Mouse (Mus musculus) retina, adult 2 months (tissue): ENCODE measurements at regions not wholly inside any gene's neighbourhood (a gene's known extent, or its start where the extent isn't known, plus 50 kb on each side); places are given as distances from the start of the nearest gene placed in this dataset.
A peak's percentile ranks its signal among the peaks of the same experiment; 100 is the strongest.
"Not testable (repeated sequence)": the region's sequence is repeated elsewhere in the genome, so short reads cannot be mapped to it uniquely, and the experiment has no call there.

Experiments
- DNase-seq: peaks from one replicate; pipeline ENCODE4 v3.0.0-alpha.2; 2012; ENCODE audit warnings: low read depth, low spot score

DNA sequence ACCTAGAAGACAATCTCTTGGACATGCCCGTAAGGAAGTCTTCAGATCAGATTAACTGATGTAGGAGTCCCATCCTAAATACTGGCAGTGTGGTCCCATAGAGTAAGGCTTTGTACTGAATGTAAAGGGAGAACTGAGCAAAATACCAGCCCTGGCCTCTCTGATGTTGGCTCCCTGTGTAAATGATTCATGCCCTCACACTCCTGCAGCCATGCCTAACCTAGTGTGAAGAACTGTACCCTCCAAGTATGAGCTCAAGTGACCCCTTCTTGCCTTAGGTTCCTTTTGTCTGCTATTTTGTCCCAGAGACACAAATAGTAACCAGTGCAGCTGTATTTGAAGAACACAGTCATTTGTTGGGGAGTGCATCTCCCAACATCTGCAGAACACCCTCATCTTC is 342.4 kb upstream of the Cdh4 start:
- no peak for DNase-seq

DNA sequence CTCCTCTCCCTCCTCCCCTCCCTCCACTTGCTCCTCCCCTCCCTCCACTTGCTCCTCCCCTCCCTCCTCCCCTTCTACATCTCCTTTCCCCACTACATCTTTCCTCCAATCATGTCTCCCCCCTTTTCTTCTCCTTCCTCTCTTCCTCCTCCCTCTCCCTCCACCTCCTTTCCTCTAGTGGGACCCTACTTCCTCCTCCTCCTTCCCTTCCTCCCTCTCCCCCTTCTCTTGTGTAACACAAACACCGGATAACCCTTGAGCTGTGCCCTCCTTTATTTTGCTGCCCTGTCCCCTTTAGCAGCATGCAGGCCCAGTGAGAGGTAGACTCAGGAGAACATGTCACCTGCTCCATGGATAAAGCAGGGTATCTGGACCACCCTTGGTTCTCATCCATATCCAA is 339.1 kb upstream of the Cdh4 start:
- DNase-seq: no peak

DNA sequence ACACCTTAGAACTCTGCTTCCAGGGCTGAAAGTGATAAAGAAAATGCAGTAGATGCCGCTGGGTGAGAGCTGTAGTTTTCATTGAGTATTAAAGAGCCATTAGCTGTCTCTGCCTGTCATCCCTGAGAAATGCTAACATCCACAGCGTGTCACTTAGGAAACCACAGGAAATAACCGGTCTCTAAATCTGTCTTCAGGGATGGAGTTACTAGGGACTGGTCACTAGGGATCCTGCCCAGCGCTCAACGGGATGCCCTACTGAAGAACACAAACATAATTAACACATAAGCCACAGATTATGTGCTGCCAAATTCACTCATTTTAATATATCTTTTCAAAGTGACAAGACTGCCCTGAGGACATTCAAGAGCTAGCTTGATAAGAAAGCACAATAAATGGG is 329.3 kb upstream of the Cdh4 start:
- DNase-seq: no peak

DNA sequence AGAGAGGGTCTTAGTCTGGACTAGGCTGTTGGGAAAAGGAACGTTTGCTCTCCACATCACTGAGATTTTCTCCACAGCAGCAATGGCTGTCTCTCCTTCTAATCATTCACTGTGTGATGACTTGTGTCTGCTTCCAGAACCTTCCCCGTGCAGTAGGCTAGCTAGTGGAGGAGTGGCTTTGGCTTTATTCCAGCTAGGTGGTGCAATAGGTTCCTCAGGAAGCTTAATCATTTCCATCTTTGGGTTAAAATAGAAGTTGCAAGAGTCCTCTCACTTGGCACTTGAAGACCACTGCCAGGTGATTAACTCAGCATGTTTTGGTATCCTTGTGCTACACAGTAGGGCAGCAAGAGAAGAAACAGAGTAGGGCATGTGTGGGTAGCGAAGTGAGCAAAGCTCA is 314.2 kb upstream of the Cdh4 start:
- DNase-seq: no peak

DNA sequence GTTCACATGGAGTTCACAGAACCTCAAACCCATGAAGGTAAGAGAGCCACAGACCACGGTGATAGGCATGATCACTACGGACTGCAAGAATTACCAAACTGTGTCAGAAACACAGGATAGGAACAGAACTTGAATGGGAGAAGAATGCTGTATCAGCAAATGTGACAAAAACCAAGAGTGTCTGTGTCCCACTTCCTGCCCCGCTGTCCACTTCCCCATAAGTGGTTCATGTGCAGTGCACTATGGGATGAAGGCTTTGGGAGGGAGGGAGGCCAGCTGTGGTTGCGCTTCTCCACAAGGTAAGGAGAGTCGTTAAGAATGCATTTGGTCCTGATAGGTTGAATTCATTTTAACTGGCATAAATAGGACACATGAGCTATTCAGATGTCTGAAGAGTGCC is 313.8 kb upstream of the Cdh4 start:
- DNase-seq: no peak

GRCm38 (mm10) chr2:179131004-179131403 is 311.2 kb upstream of the Cdh4 start:
- no peak for DNase-seq

- DNase-seq: no peak
Measured at GRCm38 (mm10) chr2:179142313-179142712, 299.9 kb upstream of the Cdh4 start.

GRCm38 (mm10) chr2:179145726-179146125 is 296.5 kb upstream of the Cdh4 start:
- no peak for DNase-seq

DNA sequence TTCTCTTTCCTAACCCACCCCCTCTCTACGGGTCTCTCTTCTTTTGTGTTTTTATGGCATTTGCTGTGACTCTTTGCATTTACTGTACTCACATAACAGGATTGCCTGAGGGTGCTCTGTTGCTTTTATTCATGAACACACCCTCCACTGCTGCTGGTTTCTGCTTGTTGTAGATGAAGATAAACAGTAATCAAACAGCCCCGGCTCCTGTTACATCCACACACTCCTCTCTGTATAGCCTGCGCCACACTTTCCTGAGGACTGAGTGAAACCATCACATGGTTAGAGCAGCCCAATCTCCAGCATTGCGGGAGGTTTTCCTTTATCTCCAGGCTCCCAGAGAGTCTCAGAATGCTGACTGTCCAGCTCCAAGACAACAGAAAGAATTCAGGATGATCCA is 296.0 kb upstream of the Cdh4 start:
- DNase-seq: no peak

- DNase-seq: peak; percentile 39
Measured at GRCm38 (mm10) chr2:179148194-179148593, 294.0 kb upstream of the Cdh4 start.

DNA sequence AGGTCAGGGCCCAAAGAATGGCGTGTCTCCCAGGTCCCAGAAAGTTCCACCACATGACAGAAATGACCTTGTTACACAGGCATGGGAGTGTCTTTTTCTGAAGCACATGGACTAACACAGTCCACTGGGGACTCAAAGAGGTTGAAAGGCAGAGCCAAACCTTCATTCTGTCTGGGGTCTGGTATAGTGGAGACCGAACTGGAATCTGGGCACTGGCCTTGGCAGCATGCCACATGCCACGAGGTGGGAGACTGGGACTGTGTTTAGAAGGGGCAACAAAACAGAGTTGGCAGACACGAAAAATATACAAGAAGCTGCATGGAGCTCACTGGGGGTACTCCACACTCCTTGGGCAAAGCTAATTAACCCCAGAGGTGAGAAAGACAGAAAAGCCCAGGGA is 293.6 kb upstream of the Cdh4 start:
- DNase-seq: no peak

GRCm38 (mm10) chr2:179158881-179159280 is 283.4 kb upstream of the Cdh4 start:
- no peak for DNase-seq

DNA sequence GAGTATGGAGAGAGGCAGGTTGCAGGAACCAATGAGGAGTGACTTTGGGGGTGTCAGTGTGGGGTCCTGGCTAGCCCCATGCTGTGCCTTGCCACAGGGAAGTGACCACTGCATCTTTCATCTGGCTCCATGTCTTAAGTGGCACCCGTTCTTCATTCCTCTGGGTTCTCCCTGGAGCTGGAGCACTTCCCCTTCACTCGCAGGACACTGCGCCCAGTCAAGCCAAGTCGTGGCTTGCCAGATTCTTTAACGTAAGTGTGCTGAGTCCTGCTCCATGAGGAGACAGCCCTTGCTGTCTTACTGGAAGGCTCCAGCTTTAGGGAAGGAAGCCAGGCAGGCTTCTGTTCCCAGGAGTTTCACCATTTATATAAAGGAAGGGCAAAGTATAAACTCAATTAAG is 279.1 kb upstream of the Cdh4 start:
- DNase-seq: no peak

- no peak for DNase-seq
Measured at GRCm38 (mm10) chr2:179170157-179170556, 272.1 kb upstream of the Cdh4 start.

DNA sequence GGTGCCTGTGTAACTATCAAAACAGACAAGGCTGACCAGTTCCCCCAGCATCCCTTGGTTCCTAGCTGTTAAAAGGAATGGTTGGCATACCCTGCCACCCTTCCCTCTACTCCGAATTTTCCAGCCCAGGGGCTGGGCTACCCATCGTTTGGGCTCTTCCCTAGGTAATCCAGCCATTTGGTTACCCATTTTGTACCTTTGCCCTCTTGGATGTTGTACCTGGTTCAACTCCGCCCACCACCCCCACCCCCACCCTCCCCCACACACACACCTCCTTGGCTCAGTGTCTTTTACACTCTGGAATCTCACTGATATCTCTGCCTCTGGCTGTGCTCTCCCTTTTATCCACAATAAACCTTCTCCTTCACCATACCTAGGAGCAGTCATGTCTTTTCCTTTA is 271.6 kb upstream of the Cdh4 start:
- DNase-seq: no peak

- DNase-seq: not testable (repeated sequence)
Measured at GRCm38 (mm10) chr2:179176835-179177530, 265.2 kb upstream of the Cdh4 start.

DNA sequence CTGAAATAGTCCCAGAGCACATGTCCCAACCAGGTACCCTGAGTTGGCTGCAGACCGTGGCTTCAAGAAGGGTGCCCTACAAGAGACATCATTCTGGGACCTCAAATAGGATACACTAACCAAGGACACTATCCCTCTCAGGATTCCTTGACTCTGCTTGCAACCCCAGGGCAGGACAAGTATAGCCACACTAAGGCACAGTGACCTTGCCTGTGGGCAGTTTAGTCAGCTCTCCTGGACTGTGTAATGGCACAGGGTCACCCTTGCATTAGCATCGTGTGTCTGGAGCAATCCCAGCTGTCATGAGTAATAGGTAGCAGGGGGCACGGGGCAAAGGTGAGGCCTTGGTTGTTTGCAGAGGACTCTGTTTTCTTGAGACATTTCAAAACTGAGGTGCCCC is 260.9 kb upstream of the Cdh4 start:
- no peak for DNase-seq

GRCm38 (mm10) chr2:179182123-179182522 is 260.1 kb upstream of the Cdh4 start:
- no peak for DNase-seq

- DNase-seq: no peak
Measured at GRCm38 (mm10) chr2:179192906-179193496, 249.2 kb upstream of the Cdh4 start.

GRCm38 (mm10) chr2:179193507-179194160 is 248.6 kb upstream of the Cdh4 start:
- peak; percentile 55 for DNase-seq

GRCm38 (mm10) chr2:179197471-179197870 is 244.8 kb upstream of the Cdh4 start:
- DNase-seq: no peak

DNA sequence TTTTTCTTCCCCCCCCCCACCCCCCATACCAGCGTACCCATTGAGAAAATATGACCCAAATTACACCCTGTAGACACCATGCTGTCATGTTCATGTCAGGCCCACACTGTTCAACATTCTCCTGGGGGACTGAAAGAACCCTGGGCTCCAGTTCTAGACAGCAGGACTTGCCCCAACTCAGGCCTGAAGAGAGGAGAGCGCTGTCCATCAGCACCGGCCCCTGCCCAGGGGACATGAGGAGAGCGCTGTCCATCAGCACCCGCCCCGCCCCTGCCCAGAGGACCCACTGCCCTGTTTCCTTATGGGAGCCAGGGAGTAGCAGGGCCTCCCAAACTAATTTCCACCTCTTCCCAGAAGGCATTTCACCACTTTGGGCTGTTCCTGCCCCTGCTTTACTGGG is 241.7 kb upstream of the Cdh4 start:
- no peak for DNase-seq

- DNase-seq: no peak
Measured at GRCm38 (mm10) chr2:179210164-179210805, 231.9 kb upstream of the Cdh4 start.
